In the genomic region with DNA sequence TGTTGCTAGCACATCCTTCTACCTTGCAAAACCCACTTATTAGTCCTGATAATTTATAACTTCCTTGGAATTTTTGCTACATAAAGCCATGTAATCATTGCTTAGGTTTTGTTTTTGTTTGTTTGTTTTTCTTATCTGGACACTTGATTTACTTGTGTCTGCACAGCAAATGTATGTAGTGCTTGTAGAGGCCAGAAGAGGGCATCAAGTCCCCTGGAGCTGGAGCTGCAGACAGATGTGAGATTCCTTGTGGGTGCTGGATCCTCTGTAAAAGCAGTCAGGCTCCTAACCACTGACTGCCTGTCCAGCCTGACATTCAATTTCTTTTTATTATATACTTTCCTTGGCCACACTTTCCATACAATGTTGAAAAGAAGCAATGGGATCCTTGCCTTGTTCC, we compare ENCODE assay signal across 7 mouse cellular contexts. TPM values are rescaled to one million over a fixed set of nuclear protein-coding genes. Genes with fewer than 3 reads are reported as not detected.
DNase-seq lines count a peak whose midpoint lies in the region; ATAC-seq and TF ChIP-seq lines count a peak whose summit lies in the region.

No protein-coding gene starts in this region.

- H3K79me2 ChIP-seq in macrophage (ENCODE audit: inconsistent target), result peaks cover 96% of the 10 kb centered on the region

- H3K9ac ChIP-seq in kidney, embryonic 15.5 days, result no peak overlapping the region
- no peak overlapping the region for H3K9ac ChIP-seq in ES-E14 (ENCODE audit: insufficient read depth, low read depth, low read length, poor library complexity, severe bottlenecking)

- H3K4me3 ChIP-seq in kidney, embryonic 15.5 days (replicated peaks), result no peak overlapping the region
- H3K4me3 ChIP-seq in ES-E14 (ENCODE audit: insufficient read depth in 1 of 2, low read depth in 1 of 2, low read length in 2 of 2, poor library complexity in 1 of 2, severe bottlenecking in 1 of 2), result no peak overlapping the region
- no peak overlapping the region for H3K4me3 ChIP-seq in macrophage (ENCODE audit: inconsistent target)

- no peak for ATAC-seq in kidney, embryonic 15.5 days (replicated peaks; ENCODE audit: low FRiP score)

- in situ Hi-C loops in ES-E14 (cut with MboI; ENCODE audit: low sequenced_read_pairs in 2 of 2, unreplicated experiment in 2 of 2), result no loop called here

- peaks cover 12% of the 10 kb centered on the region for H3K36me3 ChIP-seq in kidney, embryonic 15.5 days
- H3K36me3 ChIP-seq in ES-E14 (ENCODE audit: control insufficient read depth, insufficient read depth, low read length, poor library complexity, severe bottlenecking), result no peaks in the 10 kb centered on the region; the same call in 1 of the 2 replicates
- H3K36me3 ChIP-seq in macrophage (ENCODE audit: inconsistent target), result peaks cover 41% of the 10 kb centered on the region

- no peak overlapping the region for H3K4me2 ChIP-seq in kidney, embryonic 15.5 days

- H3K4me1 ChIP-seq in kidney, embryonic 15.5 days, result peaks cover 20% of the 10 kb centered on the region
- H3K4me1 ChIP-seq in ES-E14 (ENCODE audit: control insufficient read depth in 2 of 2, insufficient read depth in 2 of 2, low read length in 2 of 2, poor library complexity in 1 of 2), result peaks cover 0 to 5% of the 10 kb centered on the region in 2 experiments; a peak in 2 of 4 replicates

- H3K27ac ChIP-seq in kidney, embryonic 15.5 days, result no peak overlapping the region
- H3K27ac ChIP-seq in ES-E14 (ENCODE audit: insufficient read depth, low read depth, low read length, poor library complexity, severe bottlenecking), result no peak overlapping the region
- H3K27ac ChIP-seq in macrophage, result peak overlapping the region; percentile 5; the same call in 1 of the 2 replicates

- no peaks in the 10 kb centered on the region for H3K9me3 ChIP-seq in kidney, embryonic 15.5 days (replicated peaks)
- H3K9me3 ChIP-seq in ES-E14 (ENCODE audit: control insufficient read depth, insufficient read depth, low read depth, low read length), result no peaks in the 10 kb centered on the region

- H3K27me3 ChIP-seq in kidney, embryonic 15.5 days, result no peaks in the 10 kb centered on the region

- DNase-seq in kidney, adult 9 months, result peak; percentile 68
- DNase-seq in ES-E14 (ENCODE audit: low read depth, low spot score), result no peak
- peak; percentile 65 for DNase-seq in embryo, embryonic 10.5 days (ENCODE audit: low spot score)
- DNase-seq in layer of hippocampus, postnatal 14 days (ENCODE audit: low spot score in 2 of 2), result no peak
- DNase-seq in right cerebral cortex, postnatal 14 days, result no peak

TF ChIP-seq in ES-E14, 5 proteins besides CTCF, POLR2A, EP300 and RAD21:
- no peak for TF ChIP-seq ZNF384 (IDR thresholded peaks at IDR 0.05; ENCODE audit: low read depth, low read length)
- peak; percentile 59; the same call in 1 of the 2 replicates for TF ChIP-seq ZC3H11A (IDR thresholded peaks at IDR 0.05; ENCODE audit: borderline replicate concordance, low read depth, low read length)

RNA-seq across cellular contexts. Expression of gene Sh3bp2, which starts 21.8 kb away (rescaled TPM):
- 7.6 and 10.3 TPM in 2 replicates for polyA plus RNA-seq in kidney, embryonic 15.5 days (2015; fragmentation: Nextera tagmentation; extraction: Ambion mirVana)
- 2.4 and 3.4 TPM in 2 replicates for total RNA-seq in ES-E14 (2012; rRNA removed)
- 100 to 1,000 TPM; 175 to 607 (median 366) TPM for total RNA-seq in macrophage (2018; cell fraction: chromatin; rRNA removed)
- total RNA-seq in macrophage (2018; cell fraction: cytosol; rRNA removed), result 100 to 1,000 TPM in 18 of 26 experiments, 10 to 100 TPM in 8; 68.6 to 194 (median 120) TPM
- 100 to 1,000 TPM; 130 to 352 (median 231) TPM for total RNA-seq in macrophage (2018; cell fraction: nucleus; rRNA removed)
- 112 to 135 TPM (median 116 TPM) in 3 replicates for polyA plus RNA-seq in macrophage (2018)
- total RNA-seq in layer of hippocampus, postnatal 14 days (2021), result 1 to 10 TPM; 6.0 to 6.8 TPM

RNA-seq across cellular contexts. Expression of gene Add1, which starts 26.1 kb away (rescaled TPM):
- polyA plus RNA-seq in kidney, embryonic 15.5 days (2015; fragmentation: Nextera tagmentation; extraction: Ambion mirVana), result 178 and 200 TPM in 2 replicates
- total RNA-seq in ES-E14 (2012; rRNA removed), result 57.5 and 78.4 TPM in 2 replicates
- total RNA-seq in macrophage (2018; cell fraction: chromatin; rRNA removed), result 100 to 1,000 TPM; 113 to 315 (median 212) TPM
- total RNA-seq in macrophage (2018; cell fraction: cytosol; rRNA removed), result 100 to 1,000 TPM in 22 of 26 experiments, 10 to 100 TPM in 4; 93.8 to 151 (median 117) TPM
- total RNA-seq in macrophage (2018; cell fraction: nucleus; rRNA removed), result 100 to 1,000 TPM in 25 of 26 experiments, 10 to 100 TPM in 1; 98.1 to 214 (median 158) TPM
- 107 to 147 TPM (median 116 TPM) in 3 replicates for polyA plus RNA-seq in macrophage (2018)
- 100 to 1,000 TPM; 376 to 400 TPM for total RNA-seq in layer of hippocampus, postnatal 14 days (2021)

RNA-seq across cellular contexts. Expression of gene Tnip2, which starts 33.6 kb away (rescaled TPM):
- 18.4 and 21.9 TPM in 2 replicates for polyA plus RNA-seq in kidney, embryonic 15.5 days (2015; fragmentation: Nextera tagmentation; extraction: Ambion mirVana)
- 17.0 and 17.7 TPM in 2 replicates for total RNA-seq in ES-E14 (2012; rRNA removed)
- total RNA-seq in macrophage (2018; cell fraction: chromatin; rRNA removed), result 100 to 1,000 TPM; 108 to 396 (median 174) TPM
- total RNA-seq in macrophage (2018; cell fraction: cytosol; rRNA removed), result 10 to 100 TPM; 16.4 to 32.3 (median 19.7) TPM
- 100 to 1,000 TPM in 14 of 26 experiments, 10 to 100 TPM in 12; 60.1 to 370 (median 104) TPM for total RNA-seq in macrophage (2018; cell fraction: nucleus; rRNA removed)
- 20.0 to 28.2 TPM (median 24.5 TPM) in 3 replicates for polyA plus RNA-seq in macrophage (2018)
- total RNA-seq in layer of hippocampus, postnatal 14 days (2021), result 10 to 100 TPM; 15.2 to 19.1 TPM

Comparison
In these comparisons a context has a peak if more than half of its experiments do, and no peak if none do; other contexts are left out.
1. DNase-seq: peak in kidney, adult 9 months (single experiment) and embryo, embryonic 10.5 days (single experiment); none in ES-E14 (single experiment), layer of hippocampus, postnatal 14 days (0 of 2) and right cerebral cortex, postnatal 14 days (single experiment).